Comparison of ENCODE assay signal across 12 mouse cellular contexts in the genomic region with DNA sequence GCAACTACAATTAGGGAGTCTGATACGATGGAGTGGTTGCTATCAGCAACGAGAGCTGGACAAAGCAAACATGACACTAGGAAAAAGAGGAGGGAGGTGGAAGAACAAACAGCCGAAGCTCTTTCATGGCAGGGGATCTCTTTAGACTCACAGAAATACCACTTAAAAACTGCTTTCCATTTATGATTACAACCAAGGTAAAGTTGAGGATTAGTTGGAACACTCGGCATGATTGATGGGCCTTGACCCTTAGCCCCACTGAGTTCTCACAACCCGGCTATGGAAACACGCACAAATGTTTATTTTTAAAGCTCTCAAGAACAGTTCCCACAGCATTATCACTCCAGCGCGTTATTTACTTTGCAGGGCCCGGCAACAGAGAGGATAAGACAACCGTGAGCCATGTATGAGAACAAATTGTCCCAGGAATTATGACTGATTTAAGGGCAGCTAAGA.
DNase-seq lines count a peak whose midpoint lies in the region; ATAC-seq lines count a peak whose summit lies in the region.
"Had no signal": no experiment of that assay in that cellular context is flagged by ENCODE, and none has a peak within 500 bp of the region (broad histone marks: within the 10 kb centered on the region; RNA-seq: fewer than 3 reads in every experiment).

No protein-coding gene starts in this region.

- ATAC-seq in forebrain, embryonic 11.5 days (replicated peaks; ENCODE audit: low FRiP score) = 0 out of 2 replicates have a peak, but pooled peaks have one; percentile 15
- ATAC-seq in forebrain, embryonic 16.5 days = no peak
- ATAC-seq in lung, embryonic 16.5 days (ENCODE audit: low read depth) = peak; percentile 64
- ATAC-seq in megakaryocyte progenitor cell, adult 5-6 weeks (replicated peaks; ENCODE audit: poor library complexity) = no peak
- ATAC-seq: Patski had no signal

- no peak overlapping the region for H3K4me2 ChIP-seq in forebrain, embryonic 11.5 days (ENCODE audit: low read depth, low read length, severe bottlenecking)
- no peak overlapping the region for H3K4me2 ChIP-seq in forebrain, embryonic 16.5 days (ENCODE audit: low read length)
- H3K4me2 ChIP-seq in lung, embryonic 16.5 days (ENCODE audit: low read depth, low read length) = peak overlapping the region; percentile 7
- H3K4me2 ChIP-seq: hindbrain, embryonic 14.5 days; liver, embryonic 13.5 days had no signal

- no peaks in the 10 kb centered on the region for H3K9me3 ChIP-seq in forebrain, embryonic 11.5 days (ENCODE audit: control insufficient read depth, low read length)
- H3K9me3 ChIP-seq in forebrain, embryonic 16.5 days (ENCODE audit: control insufficient read depth, low read length) = no peaks in the 10 kb centered on the region
- no peaks in the 10 kb centered on the region for H3K9me3 ChIP-seq in lung, embryonic 16.5 days (ENCODE audit: control insufficient read depth, low read length)
- H3K9me3 ChIP-seq: liver, embryonic 13.5 days had no signal

- 48% methylated on average over 10 of the region's 10 CpGs for WGBS in forebrain, embryonic 11.5 days
- whole genome bisulfite sequencing in forebrain, embryonic 16.5 days = 38% methylated on average over 10 of the region's 10 CpGs
- 4% methylated on average over 10 of the region's 10 CpGs for WGBS in lung, embryonic 16.5 days

- H3K27me3 ChIP-seq in forebrain, embryonic 11.5 days (ENCODE audit: control insufficient read depth, insufficient read depth, low read length) = no peaks in the 10 kb centered on the region
- H3K27me3 ChIP-seq in forebrain, embryonic 16.5 days (replicated peaks; ENCODE audit: control insufficient read depth, insufficient read depth, low read length) = no peaks in the 10 kb centered on the region
- no peaks in the 10 kb centered on the region for H3K27me3 ChIP-seq in lung, embryonic 16.5 days (ENCODE audit: control insufficient read depth, insufficient read depth, low read depth, low read length)
- H3K27me3 ChIP-seq: liver, embryonic 13.5 days; Patski had no signal

- no peak overlapping the region for H3K9ac ChIP-seq in forebrain, embryonic 11.5 days (ENCODE audit: low read length)
- H3K9ac ChIP-seq in forebrain, embryonic 16.5 days (replicated peaks; ENCODE audit: low read depth, low read length) = no peak overlapping the region
- H3K9ac ChIP-seq in lung, embryonic 16.5 days (ENCODE audit: low read length) = no peak overlapping the region
- H3K9ac ChIP-seq: hindbrain, embryonic 14.5 days; liver, embryonic 13.5 days had no signal

- H3K27ac ChIP-seq in forebrain, embryonic 11.5 days (ENCODE audit: low read depth, low read length) = no peak overlapping the region
- no peak overlapping the region for H3K27ac ChIP-seq in forebrain, embryonic 16.5 days (ENCODE audit: low read length)
- H3K27ac ChIP-seq in lung, embryonic 16.5 days (ENCODE audit: low read length) = no peak overlapping the region
- H3K27ac ChIP-seq: hindbrain, embryonic 14.5 days; liver, embryonic 13.5 days had no signal

- no peaks in the 10 kb centered on the region for H3K36me3 ChIP-seq in forebrain, embryonic 11.5 days (ENCODE audit: control insufficient read depth, insufficient read depth, low read length)
- no peaks in the 10 kb centered on the region for H3K36me3 ChIP-seq in forebrain, embryonic 16.5 days (ENCODE audit: control insufficient read depth, insufficient read depth)
- no peaks in the 10 kb centered on the region for H3K36me3 ChIP-seq in lung, embryonic 16.5 days (ENCODE audit: control insufficient read depth, insufficient read depth, low read length)
- H3K36me3 ChIP-seq: liver, embryonic 13.5 days had no signal

- no peak overlapping the region for H3K4me3 ChIP-seq in forebrain, embryonic 11.5 days (ENCODE audit: low read depth, low read length)
- no peak overlapping the region for H3K4me3 ChIP-seq in forebrain, embryonic 16.5 days (replicated peaks; ENCODE audit: low read length)
- H3K4me3 ChIP-seq in lung, embryonic 16.5 days (ENCODE audit: low read length) = no peak overlapping the region
- H3K4me3 ChIP-seq: liver, embryonic 13.5 days had no signal

- no peaks in the 10 kb centered on the region for H3K4me1 ChIP-seq in forebrain, embryonic 11.5 days (replicated peaks; ENCODE audit: control insufficient read depth, insufficient read depth, low read length)
- no peaks in the 10 kb centered on the region for H3K4me1 ChIP-seq in forebrain, embryonic 16.5 days (replicated peaks; ENCODE audit: control insufficient read depth, insufficient read depth, low read length)
- H3K4me1 ChIP-seq in lung, embryonic 16.5 days (replicated peaks; ENCODE audit: control insufficient read depth, insufficient read depth, low read length) = peaks cover 5% of the 10 kb centered on the region
- H3K4me1 ChIP-seq: liver, embryonic 13.5 days had no signal

- no peak for DNase-seq in forebrain, embryonic 11.5 days (ENCODE audit: low spot score)
- DNase-seq in urinary bladder, postnatal 14 days (ENCODE audit: low spot score) = peak; percentile 6
- no peak for DNase-seq in urinary bladder, postnatal 36 days (ENCODE audit: low spot score in 2 of 2)
- no peak for DNase-seq in spleen, adult 18-20 months
- no peak for DNase-seq in cerebellum, adult 8-10 months
- DNase-seq: liver, embryonic 13.5 days; thymus, postnatal 4 days had no signal

Comparison
In these comparisons a context has a peak if more than half of its experiments do, and no peak if none do; other contexts are left out.
1. ATAC-seq: peak in forebrain, embryonic 11.5 days (single experiment) and lung, embryonic 16.5 days (single experiment); none in forebrain, embryonic 16.5 days (single experiment) and megakaryocyte progenitor cell, adult 5-6 weeks (single experiment).